Mouse (Mus musculus): ENCODE results near the gene A1cf. TPM values are rescaled to one million over a fixed set of nuclear protein-coding genes. Genes with fewer than 3 reads are reported as not detected.

A1cf gene
- polyA plus RNA-seq, 1 experiment from 2014 or later, result not detected

DNA sequence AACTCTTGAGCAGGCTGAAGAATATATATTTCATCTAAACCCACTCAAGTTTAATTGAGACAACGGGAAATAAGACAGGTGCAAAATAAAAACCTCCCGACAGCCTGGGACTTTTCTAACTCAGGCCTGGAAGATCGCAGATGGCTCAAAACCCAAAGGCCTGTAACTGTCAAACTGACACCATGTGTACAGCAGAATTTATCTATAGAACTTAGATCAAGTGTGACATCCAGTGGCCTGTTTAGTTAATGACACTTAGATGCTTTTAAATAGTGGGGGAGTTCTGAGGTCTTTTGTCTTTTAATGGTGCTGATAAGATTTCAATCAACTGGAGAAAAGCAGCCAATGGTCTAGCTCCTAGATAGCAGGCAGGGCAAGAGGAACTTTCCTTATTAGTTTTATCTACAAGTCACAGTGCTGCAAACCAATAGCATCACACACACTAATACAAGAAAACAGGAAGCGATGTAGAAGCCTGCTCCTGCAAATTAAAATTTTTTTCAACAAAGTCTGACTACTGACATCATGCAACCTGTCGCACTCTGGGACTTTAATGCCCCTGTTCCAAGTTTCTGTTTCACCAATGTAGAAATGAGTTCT lies 99.5 kb downstream of the A1cf start:
- Histone ChIP-seq H3K4me2 (ENCODE audit: low read length) (no peak overlapping the region), H3K36me3 (ENCODE audit: control insufficient read depth, insufficient read depth) (no peaks in the 10 kb centered on the region), H3K9me3 (ENCODE audit: control insufficient read depth, low read length) (no peaks in the 10 kb centered on the region), H3K27ac (ENCODE audit: low read length) (no peak overlapping the region), H3K4me3 (replicated peaks; ENCODE audit: low read length) (no peak overlapping the region), H3K9ac (replicated peaks; ENCODE audit: low read depth, low read length) (no peak overlapping the region), H3K4me1 (replicated peaks; ENCODE audit: control insufficient read depth, insufficient read depth, low read length) (no peaks in the 10 kb centered on the region), H3K27me3 (replicated peaks; ENCODE audit: control insufficient read depth, insufficient read depth, low read length) (0 out of 2 replicates have a peak, but pooled peaks cover 2% of the 10 kb centered on the region)
- ATAC-seq, result no peak
- 72% methylated on average over 5 of the region's 5 CpGs for WGBS

DNA sequence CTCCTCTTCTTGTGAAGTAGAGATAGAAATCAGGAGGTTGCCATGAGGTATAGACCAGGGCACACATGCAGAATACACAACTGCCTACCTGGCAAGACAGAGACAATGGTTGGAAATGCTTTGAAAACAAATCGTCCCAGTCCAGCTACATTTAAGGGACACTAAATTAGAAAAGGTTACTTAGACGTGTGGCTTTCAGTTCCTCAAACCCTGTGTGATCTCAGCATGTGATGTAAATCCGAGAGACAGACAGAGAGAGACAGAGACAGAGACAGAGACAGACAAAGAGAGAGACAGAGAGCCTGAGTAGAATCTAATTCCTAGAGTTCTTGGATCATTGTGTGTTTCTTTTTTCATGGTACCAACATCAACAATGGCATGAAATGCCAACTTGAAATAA lies 102.8 kb downstream of the A1cf start:
- no peak for ATAC-seq
- Histone ChIP-seq H3K4me1 (replicated peaks; ENCODE audit: control insufficient read depth, insufficient read depth, low read length) (no peaks in the 10 kb centered on the region), H3K36me3 (ENCODE audit: control insufficient read depth, insufficient read depth) (no peaks in the 10 kb centered on the region), H3K9ac (replicated peaks; ENCODE audit: low read depth, low read length) (no peak overlapping the region), H3K27me3 (replicated peaks; ENCODE audit: control insufficient read depth, insufficient read depth, low read length) (0 out of 2 replicates have a peak, but pooled peaks cover 2% of the 10 kb centered on the region), H3K4me3 (replicated peaks; ENCODE audit: low read length) (no peak overlapping the region), H3K9me3 (ENCODE audit: control insufficient read depth, low read length) (no peaks in the 10 kb centered on the region), H3K27ac (ENCODE audit: low read length) (no peak overlapping the region), H3K4me2 (ENCODE audit: low read length) (no peak overlapping the region)
- 63% methylated on average over 3 of the region's 3 CpGs for WGBS

DNA sequence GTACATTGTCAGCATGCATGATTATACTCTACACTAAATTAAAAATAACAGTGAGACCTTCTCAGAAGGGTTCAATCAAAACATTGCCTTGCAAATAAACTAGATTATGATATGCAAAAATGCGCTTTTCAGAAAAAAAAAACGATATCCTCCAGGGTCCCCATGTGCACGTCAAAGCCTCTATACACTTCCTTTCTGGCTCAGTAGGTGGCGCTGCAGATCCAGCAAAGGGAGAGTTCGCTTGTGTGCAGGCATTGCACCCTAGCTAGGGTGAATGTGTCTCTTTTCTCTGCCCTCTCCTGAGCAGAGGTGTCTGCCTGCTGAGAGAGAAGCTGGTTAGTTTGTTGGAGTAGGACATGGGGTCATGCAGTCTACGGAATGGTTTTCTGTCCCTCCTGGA lies 103.4 kb downstream of the A1cf start:
- H3K4me1 ChIP-seq (replicated peaks; ENCODE audit: control insufficient read depth, insufficient read depth, low read length), result no peaks in the 10 kb centered on the region
- no peaks in the 10 kb centered on the region for H3K9me3 ChIP-seq (ENCODE audit: control insufficient read depth, low read length)
- ATAC-seq, result peak; percentile 99
- H3K9ac ChIP-seq (replicated peaks; ENCODE audit: low read depth, low read length), result no peak overlapping the region
- no peaks in the 10 kb centered on the region for H3K36me3 ChIP-seq (ENCODE audit: control insufficient read depth, insufficient read depth)
- 7% methylated on average over 6 of the region's 6 CpGs for WGBS
- no peak overlapping the region for H3K27ac ChIP-seq (ENCODE audit: low read length)
- H3K4me2 ChIP-seq (ENCODE audit: low read length), result no peak overlapping the region
- 0 out of 2 replicates have a peak, but pooled peaks cover 2% of the 10 kb centered on the region for H3K27me3 ChIP-seq (replicated peaks; ENCODE audit: control insufficient read depth, insufficient read depth, low read length)
- H3K4me3 ChIP-seq (replicated peaks; ENCODE audit: low read length), result no peak overlapping the region

DNA sequence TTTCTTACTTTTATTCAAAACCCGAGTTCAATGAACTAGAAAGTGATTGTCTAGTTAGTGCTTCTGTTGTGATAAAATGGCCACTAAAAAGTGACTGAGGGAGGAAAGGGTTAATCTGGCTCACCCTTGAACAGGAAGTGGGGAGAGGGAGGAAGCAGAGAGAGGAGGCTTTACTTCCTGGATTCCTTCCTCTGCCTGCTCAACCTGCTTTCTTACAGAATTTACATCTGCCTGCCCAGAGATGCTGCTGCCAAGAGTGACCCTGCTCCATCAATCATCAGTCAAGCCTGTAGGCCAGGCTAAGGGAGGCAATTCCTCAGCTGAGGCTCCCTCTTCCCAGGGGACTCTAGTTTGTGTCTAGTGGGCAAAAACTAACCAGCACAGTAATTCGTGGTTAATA lies 107.3 kb downstream of the A1cf start:
- Histone ChIP-seq H3K4me2 (ENCODE audit: low read length) (no peak overlapping the region), H3K9ac (replicated peaks; ENCODE audit: low read depth, low read length) (no peak overlapping the region), H3K4me3 (replicated peaks; ENCODE audit: low read length) (no peak overlapping the region), H3K27ac (ENCODE audit: low read length) (no peak overlapping the region), H3K27me3 (replicated peaks; ENCODE audit: control insufficient read depth, insufficient read depth, low read length) (0 out of 2 replicates have a peak, but pooled peaks cover 2% of the 10 kb centered on the region), H3K4me1 (replicated peaks; ENCODE audit: control insufficient read depth, insufficient read depth, low read length) (no peaks in the 10 kb centered on the region), H3K9me3 (ENCODE audit: control insufficient read depth, low read length) (no peaks in the 10 kb centered on the region), H3K36me3 (ENCODE audit: control insufficient read depth, insufficient read depth) (no peaks in the 10 kb centered on the region)
- ATAC-seq, result no peak
- WGBS, result 83% methylated on average over 2 of the region's 2 CpGs

DNA sequence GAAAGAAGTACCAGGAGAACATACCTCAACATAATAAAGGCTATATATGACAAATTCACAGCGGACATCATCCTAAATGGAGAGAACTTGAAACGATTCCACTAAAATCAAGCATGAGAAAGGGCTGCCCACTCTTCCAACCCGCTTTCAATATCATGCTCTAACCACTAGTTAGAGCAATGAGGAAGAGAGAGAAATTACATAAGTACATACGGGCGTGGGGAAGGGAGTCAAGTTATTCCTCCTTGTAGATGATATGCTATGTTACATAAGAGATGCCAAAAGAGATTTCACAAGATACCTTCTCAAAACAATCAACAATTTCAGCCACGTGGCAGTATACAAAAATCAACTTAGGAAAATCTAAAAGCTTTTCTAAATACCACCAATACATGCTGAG lies 122.5 kb downstream of the A1cf start:
- H3K4me3 ChIP-seq (replicated peaks; ENCODE audit: low read length), result no peak overlapping the region
- WGBS, result 88% methylated on average over 6 of the region's 6 CpGs

DNA sequence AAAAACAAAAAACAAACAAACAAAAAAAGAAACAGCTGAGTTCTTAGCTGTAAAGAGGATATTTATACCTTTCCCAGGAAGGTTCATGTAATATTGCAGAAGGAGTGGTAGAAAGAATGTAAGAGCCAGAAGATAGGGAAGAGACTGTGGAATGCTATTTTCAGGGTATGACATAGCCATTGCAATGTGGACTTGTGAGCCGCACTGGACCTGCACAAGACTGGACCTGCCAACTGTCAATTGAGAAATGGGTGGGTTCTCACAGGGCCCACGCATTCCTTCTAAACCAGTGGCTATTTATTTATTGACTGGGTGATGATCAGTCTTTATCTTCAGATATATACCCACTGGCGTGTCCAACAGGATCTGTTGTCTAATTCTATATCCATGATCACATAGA lies 128.4 kb downstream of the A1cf start:
- H3K4me3 ChIP-seq (replicated peaks; ENCODE audit: low read length), result no peak overlapping the region
- no peaks in the 10 kb centered on the region for H3K9me3 ChIP-seq (ENCODE audit: control insufficient read depth, low read length)
- H3K36me3 ChIP-seq (ENCODE audit: control insufficient read depth, insufficient read depth), result no peaks in the 10 kb centered on the region
- WGBS, result 97% methylated on average over 3 of the region's 3 CpGs
- no peak overlapping the region for H3K4me2 ChIP-seq (ENCODE audit: low read length)
- no peak overlapping the region for H3K27ac ChIP-seq (ENCODE audit: low read length)
- no peaks in the 10 kb centered on the region for H3K27me3 ChIP-seq (replicated peaks; ENCODE audit: control insufficient read depth, insufficient read depth, low read length)
- no peaks in the 10 kb centered on the region for H3K4me1 ChIP-seq (replicated peaks; ENCODE audit: control insufficient read depth, insufficient read depth, low read length)
- ATAC-seq, result no peak
- H3K9ac ChIP-seq (replicated peaks; ENCODE audit: low read depth, low read length), result no peak overlapping the region

More for the DNA sequence above, 122.5 kb downstream of the A1cf start:
- Histone ChIP-seq H3K27me3 (replicated peaks; ENCODE audit: control insufficient read depth, insufficient read depth, low read length) (no peaks in the 10 kb centered on the region), H3K9ac (replicated peaks; ENCODE audit: low read depth, low read length) (no peak overlapping the region), H3K4me2 (ENCODE audit: low read length) (no peak overlapping the region), H3K4me1 (replicated peaks; ENCODE audit: control insufficient read depth, insufficient read depth, low read length) (no peaks in the 10 kb centered on the region), H3K9me3 (ENCODE audit: control insufficient read depth, low read length) (no peaks in the 10 kb centered on the region), H3K36me3 (ENCODE audit: control insufficient read depth, insufficient read depth) (no peaks in the 10 kb centered on the region), H3K27ac (ENCODE audit: low read length) (no peak overlapping the region)
- ATAC-seq, result no peak

Other genes with a start within 250 kb of the A1cf start
- gene Prkg1, start 103.7 kb upstream of the A1cf start, polyA plus RNA-seq (2015; fragmentation: Nextera tagmentation; extraction: Ambion mirVana), result 1.9 and 3.2 TPM in 2 replicates
- 0.22 and 0.29 TPM in 2 replicates for gene Asah2, start 239.4 kb downstream of the A1cf start, polyA plus RNA-seq (2015; fragmentation: Nextera tagmentation; extraction: Ambion mirVana)